Mouse (Mus musculus) lung, postnatal 25 days (tissue): ENCODE results near the gene Foxo1.

Experiments
- DNase-seq: peaks from one replicate; pipeline ENCODE4 v3.0.0; 2022; ENCODE audit warnings: low spot score

The Foxo1 gene

GRCm38 (mm10) chr3:52268737-52269513, 789 bp downstream of the Foxo1 start:
- DNase-seq, result peak; percentile 36

DNA sequence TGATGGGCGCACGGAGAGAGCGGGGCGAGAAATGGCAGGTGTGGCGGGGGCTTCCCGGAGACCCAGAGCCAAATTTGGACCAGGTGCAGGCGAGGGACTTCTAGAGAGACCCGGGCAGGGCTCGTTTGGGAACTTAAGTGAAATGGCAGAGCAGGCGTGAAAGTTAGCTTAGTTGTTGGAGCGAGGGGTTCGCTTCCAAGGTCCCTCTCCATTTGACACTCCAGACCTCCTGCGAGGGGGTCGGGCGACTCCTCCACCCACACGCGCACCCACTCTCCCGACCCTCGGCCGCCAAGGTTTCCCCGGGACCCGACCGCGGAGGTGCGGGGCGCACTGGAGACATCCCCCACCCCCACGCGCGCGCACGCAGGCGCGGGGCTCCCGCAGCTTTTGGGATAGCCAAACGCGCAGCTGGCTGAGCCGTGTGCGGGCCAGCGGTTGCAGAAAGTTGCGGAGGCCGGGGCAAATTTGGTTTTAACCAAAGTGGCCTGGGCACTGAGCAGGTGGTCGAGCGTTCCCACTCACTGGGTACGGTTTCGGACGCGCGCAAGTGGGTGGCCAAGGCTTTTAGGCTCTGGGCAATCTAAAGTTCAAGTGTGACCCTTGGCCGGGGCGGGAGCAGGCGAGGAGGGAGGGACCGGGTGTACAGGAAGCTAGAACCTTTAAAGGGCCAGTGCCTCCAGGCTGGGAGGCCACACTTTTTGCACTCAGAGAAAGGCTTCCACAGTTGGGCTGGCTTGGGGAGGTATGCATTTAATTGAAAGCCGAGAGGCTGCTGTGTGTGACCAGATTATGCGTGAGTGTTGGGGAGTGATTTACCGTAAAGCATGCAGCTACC, 1.6 kb downstream of the Foxo1 start:
- peak; percentile 85 for DNase-seq

GRCm38 (mm10) chr3:52270511-52270910, 2.4 kb downstream of the Foxo1 start:
- no peak for DNase-seq

GRCm38 (mm10) chr3:52271376-52271775, 3.2 kb downstream of the Foxo1 start:
- no peak for DNase-seq

DNA sequence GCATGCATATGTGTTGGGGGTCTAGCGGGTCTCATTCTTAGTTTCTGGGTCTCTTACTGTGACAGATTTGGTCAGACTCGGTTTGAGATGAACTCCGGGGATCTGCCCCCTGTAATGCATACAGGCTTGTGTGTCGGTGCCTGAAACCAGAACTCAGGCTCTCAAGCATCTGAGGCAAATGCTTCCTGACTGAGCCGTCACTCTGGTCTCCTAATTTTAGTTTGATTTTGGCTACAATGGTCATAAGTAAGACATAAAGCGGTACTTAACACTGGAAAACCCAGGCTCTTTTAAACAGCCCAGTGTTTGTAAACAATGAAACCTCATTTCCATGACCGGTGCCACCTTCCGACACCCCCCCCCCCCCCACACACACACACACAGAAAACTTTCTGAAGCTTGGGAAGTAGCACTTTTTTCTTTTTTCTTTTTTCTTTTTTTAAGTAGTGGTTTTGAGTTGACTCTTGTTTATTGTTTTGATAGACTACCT, 4.3 kb downstream of the Foxo1 start:
- DNase-seq, result no peak

DNA sequence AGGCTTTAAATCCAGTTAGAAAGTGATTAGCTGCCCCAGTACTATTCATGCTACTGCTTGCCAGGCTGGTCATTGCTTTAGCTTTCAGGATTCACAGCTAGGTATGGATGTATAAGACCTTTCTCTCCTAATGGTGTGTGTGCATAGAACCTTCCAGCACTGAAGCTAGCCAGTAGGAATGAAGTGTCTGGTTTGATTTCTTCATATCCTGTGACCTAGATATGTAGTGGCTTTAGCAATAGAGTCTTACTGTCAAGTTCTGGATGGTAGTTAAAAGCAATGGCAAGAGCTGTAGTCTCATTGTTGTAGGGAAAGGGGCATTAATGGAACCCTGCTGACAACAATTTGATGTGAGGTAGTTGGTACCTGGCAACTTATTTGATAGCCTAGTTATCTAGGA, 6.3 kb downstream of the Foxo1 start:
- no peak for DNase-seq

DNA sequence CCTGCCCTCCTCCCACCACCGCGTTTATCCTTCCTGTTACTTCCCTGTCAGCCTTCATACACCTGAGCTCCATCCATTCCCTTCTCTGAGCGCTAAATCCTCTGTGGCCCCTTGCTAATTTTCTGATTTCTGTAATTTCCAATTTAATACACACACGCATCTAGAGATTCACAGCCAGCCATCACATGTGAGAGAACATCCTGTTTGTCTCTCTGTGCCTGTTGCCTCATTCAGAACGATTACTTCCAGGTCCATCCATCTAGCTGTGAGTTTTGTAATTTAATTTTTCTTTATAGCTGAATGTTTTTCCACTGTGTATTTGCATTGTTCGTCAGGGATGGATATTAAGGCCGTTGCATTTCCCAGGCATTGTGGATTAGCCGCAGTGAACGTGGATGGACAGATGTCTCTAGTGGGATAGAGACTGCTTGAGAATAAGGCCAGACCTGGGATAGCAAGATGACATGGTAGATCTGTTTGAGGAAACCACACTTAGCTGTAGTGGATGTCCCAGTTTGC, 7.0 kb downstream of the Foxo1 start:
- DNase-seq, result no peak

DNA sequence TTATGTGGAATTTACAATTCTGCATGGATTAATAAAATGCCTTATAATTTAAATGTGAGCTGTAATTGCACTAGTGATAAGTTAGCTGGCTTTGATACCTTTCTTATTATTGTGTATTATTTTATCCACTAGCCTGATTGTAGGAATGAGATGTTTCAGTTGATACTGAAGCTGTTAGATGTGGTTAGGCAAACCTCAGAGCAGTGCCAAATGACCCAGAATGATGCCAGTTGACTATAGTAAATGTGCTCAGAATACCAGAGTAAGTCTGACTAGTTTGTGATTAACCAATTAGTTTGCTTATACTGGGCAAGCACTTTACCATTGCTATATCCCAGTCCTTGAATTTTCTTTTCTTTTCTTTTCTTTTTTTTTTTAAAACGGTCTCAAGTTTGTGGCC, 12.5 kb downstream of the Foxo1 start:
- DNase-seq, result no peak

DNA sequence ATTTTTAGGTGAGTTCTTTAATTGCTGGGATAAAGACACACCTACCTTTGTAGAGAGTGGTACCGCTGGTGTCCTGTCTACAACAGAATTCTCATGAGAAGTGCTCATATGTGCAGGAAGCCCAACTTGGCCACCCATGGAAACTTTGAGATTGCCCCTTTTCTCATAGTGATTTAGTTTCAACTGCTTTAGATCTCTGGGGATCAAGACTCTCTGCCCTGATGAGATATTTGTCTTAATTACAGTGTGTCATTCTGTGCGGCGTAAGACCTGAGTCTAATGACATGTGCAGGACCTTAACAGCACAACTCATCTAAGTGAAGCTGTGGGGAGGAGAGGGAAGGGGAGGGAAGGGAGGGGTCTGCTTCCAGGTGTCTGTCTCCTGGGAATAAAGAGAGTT, 13.7 kb downstream of the Foxo1 start:
- DNase-seq, result no peak

DNA sequence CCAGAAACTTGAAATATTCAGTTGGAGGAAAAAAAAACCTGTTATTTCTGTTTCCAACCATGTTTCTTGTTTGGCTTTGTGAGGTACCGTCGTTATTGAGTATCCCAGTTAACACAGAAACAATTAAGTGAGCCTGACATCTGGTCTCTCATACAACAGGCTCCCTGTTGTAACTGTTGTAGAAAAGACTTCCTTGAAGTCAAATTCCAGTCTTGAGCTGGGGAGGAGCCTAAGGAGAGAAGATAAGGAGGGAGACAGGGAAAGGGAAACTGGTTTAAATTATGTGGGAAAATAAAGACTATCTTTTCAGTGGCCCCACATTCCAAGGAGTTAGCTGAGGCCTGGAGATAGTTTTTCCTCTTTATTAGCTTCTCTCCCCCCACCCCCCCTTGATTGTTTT, 14.2 kb downstream of the Foxo1 start:
- no peak for DNase-seq

- peak; percentile 38 for DNase-seq
Measured at GRCm38 (mm10) chr3:52283521-52283920, 15.4 kb downstream of the Foxo1 start.

DNA sequence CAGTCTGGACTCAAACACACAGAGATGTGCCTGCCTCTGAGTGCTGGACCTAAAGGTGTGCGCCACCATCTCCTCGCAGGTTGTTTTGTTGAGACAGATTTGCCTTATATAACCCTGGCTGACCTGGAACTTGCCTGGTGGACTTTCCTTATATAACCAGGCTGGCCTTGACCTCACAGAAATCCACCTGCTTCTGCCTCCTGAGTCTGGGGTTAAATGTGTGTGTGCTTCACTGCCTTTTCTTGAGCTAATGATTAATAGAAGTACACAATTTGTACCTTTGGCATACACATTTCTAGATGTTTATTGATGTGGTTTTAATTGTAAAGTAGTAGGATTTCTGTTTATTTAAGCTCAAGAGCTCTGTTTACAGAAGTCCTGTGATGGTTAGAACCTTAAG, 22.7 kb downstream of the Foxo1 start:
- no peak for DNase-seq

DNA sequence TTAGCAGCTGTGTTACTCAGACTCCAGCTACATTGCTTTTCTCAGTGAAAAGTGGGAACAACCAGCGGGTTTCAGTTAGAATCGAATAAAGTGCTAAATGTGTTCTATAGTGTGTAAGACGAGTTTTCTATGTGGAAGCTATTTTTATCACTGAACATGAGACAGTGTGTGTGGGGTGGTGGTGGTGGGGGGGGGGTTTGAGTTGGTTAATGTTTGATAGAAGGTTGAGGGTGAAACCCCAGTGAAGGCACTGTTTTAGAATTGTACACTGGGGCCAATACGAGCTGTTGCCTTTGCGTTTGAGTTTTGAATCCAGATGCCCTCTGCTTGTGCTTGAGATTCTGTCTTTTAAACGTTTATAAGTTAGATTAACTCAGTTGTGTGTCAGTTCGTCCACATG, 24.4 kb downstream of the Foxo1 start:
- no peak for DNase-seq

DNA sequence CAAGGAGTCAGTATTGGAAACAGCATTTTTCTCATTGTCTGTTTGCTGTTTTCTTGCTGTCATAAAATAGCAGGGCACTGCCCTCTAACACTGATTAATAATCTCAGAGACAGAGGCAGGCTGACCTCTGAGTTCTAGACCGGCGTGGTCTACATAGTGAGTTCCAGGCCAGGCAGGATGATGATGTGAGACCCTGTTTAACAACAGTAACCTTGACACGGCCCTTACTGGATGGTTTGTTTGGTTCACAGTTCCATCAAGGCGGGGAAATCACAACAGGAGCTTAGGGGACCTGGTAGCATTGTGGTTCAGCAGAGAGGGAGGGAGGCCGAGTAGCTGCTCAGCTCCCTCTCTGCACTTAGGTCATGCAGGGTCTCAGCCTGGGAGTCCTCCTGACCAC, 25.8 kb downstream of the Foxo1 start:
- DNase-seq, result no peak

- DNase-seq, result no peak
Measured at GRCm38 (mm10) chr3:52295688-52296087, 27.6 kb downstream of the Foxo1 start.

- no peak for DNase-seq
Measured at GRCm38 (mm10) chr3:52296224-52296760, 28.2 kb downstream of the Foxo1 start.

DNA sequence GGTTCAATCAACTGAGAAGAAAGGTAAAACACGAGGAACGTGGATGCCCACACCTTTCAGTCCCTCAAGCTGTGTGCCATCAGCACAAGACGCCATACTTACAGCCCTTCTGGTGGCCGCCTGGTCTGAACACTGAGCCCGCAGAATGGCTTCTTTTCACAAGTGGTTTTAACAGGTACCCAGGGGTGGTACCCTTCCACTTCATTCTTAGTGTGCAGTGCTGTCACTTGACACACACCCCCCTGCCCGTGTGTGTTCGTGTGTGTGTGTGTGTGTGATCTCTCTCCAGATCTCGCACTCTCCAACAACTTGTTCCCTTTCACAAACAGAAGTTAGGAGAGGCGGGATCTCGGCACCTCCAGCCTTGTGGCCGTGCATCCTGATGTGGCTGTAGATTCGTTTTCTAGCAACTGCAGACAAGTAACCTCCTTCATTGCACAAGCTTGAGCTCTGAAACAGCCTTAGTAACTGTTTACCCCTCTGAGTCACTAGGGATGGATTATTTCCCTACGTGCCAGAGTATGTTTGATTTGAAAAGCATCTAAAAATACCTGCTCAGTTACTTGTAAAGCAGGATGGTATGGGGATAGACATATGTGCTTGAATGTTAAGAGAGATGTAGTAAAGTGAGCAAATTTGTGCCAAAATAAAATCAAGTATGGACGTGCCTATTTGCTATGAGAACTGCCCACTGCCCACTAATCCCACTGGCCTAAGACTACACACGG, 29.3 kb downstream of the Foxo1 start:
- no peak for DNase-seq

GRCm38 (mm10) chr3:52298683-52299082, 30.5 kb downstream of the Foxo1 start:
- DNase-seq, result no peak

DNA sequence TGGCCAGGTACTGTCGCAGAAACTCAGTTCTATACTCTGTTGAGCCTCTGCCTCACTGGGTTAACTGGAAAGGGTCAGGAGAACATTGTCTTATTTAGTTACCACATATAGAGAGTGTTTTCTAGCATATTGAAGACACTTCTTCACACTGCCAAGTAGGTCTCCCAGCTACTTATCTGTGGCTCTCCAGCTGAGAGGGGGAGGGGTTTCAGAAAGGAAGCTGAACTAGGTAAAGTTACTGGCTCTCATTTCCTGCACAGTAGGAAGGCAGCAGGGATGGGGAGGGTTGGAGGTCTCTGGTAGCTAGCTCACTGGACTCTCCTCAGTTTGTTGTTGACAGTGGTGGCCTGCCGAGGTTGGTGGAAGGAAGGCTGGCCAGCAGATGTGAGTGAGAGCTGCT, 31.2 kb downstream of the Foxo1 start:
- DNase-seq, result no peak

- DNase-seq, result no peak
Measured at GRCm38 (mm10) chr3:52300517-52300916, 32.4 kb downstream of the Foxo1 start.

DNA sequence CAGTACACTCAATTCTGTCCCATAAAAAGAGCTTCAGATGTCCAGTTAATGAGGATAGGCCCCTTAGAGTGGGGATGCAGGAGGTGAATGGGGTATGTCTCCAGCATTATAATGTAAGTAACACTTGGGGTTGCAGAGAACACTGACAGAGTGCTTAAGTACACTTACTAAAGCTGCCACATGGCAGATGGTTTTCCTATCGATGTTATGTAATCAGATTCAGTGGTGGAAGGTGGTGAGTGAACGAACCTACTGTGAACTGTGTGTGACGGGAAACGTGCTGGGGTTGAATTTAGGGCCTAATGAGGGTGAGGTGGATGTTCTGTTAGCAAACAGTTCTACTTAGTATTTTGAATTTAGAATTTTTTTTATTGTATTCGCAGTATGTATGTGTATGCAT, 35.2 kb downstream of the Foxo1 start:
- DNase-seq, result no peak
